14 mouse cellular contexts compared by ENCODE assay signal in genomic region chr2:34915103-34915502, GRCm38 (mm10). TPM values are rescaled to one million over a fixed set of nuclear protein-coding genes. Genes with fewer than 3 reads are reported as not detected.
DNase-seq lines count a peak whose midpoint lies in the region; ATAC-seq and TF ChIP-seq lines count a peak whose summit lies in the region.
"Had no signal": no experiment of that assay in that cellular context is flagged by ENCODE, and none has a peak within 500 bp of the region (broad histone marks: within the 10 kb centered on the region; RNA-seq: fewer than 3 reads in every experiment).

No protein-coding gene starts in this region.

- H3K36me3 ChIP-seq in forebrain, embryonic 12.5 days (replicated peaks), result no peaks in the 10 kb centered on the region
- no peaks in the 10 kb centered on the region for H3K36me3 ChIP-seq in forebrain, embryonic 16.5 days (ENCODE audit: control insufficient read depth, insufficient read depth)
- H3K36me3 ChIP-seq in hindbrain, embryonic 15.5 days, result no peaks in the 10 kb centered on the region
- H3K36me3 ChIP-seq in hindbrain, embryonic 14.5 days (replicated peaks; ENCODE audit: control insufficient read depth, insufficient read depth), result no peaks in the 10 kb centered on the region
- H3K36me3 ChIP-seq in midbrain, postnatal 0 days (ENCODE audit: insufficient read depth, low read length), result no peaks in the 10 kb centered on the region
- H3K36me3 ChIP-seq in midbrain, embryonic 14.5 days (ENCODE audit: control insufficient read depth, insufficient read depth, low read length), result no peaks in the 10 kb centered on the region
- H3K36me3 ChIP-seq: G1E; neural tube, embryonic 12.5 days had no signal

- TF ChIP-seq CTCF in midbrain, postnatal 0 days (IDR thresholded peaks at IDR 0.05), result no peak

- H3K9me3 ChIP-seq in forebrain, embryonic 12.5 days, result no peaks in the 10 kb centered on the region
- no peaks in the 10 kb centered on the region for H3K9me3 ChIP-seq in forebrain, embryonic 16.5 days (ENCODE audit: control insufficient read depth, low read length)
- H3K9me3 ChIP-seq in hindbrain, embryonic 15.5 days, result no peaks in the 10 kb centered on the region
- H3K9me3 ChIP-seq in hindbrain, embryonic 14.5 days (ENCODE audit: control insufficient read depth, low read length), result no peaks in the 10 kb centered on the region
- no peaks in the 10 kb centered on the region for H3K9me3 ChIP-seq in midbrain, postnatal 0 days (ENCODE audit: low read length)
- H3K9me3 ChIP-seq in midbrain, embryonic 14.5 days (ENCODE audit: control insufficient read depth, low read length), result no peaks in the 10 kb centered on the region
- H3K9me3 ChIP-seq: G1E; limb, embryonic 15.5 days; neural tube, embryonic 12.5 days had no signal

- H3K4me3 ChIP-seq in forebrain, embryonic 12.5 days (replicated peaks), result no peak overlapping the region
- H3K4me3 ChIP-seq in forebrain, embryonic 16.5 days (replicated peaks; ENCODE audit: low read length), result no peak overlapping the region
- H3K4me3 ChIP-seq in hindbrain, embryonic 15.5 days, result no peak overlapping the region
- H3K4me3 ChIP-seq in hindbrain, embryonic 14.5 days (replicated peaks; ENCODE audit: low read length), result no peak overlapping the region
- no peak overlapping the region for H3K4me3 ChIP-seq in midbrain, postnatal 0 days (ENCODE audit: low read depth, low read length)
- H3K4me3 ChIP-seq in midbrain, embryonic 14.5 days (replicated peaks; ENCODE audit: low read depth, low read length), result no peak overlapping the region

- DNase-seq in hindbrain, embryonic 14.5 days (ENCODE audit: low spot score), result no peak
- no peak for DNase-seq in midbrain, postnatal 0 days (ENCODE audit: low spot score)
- DNase-seq in midbrain, embryonic 14.5 days, result no peak
- DNase-seq in thymus, postnatal 25 days, result peak; percentile 53
- DNase-seq: kidney, postnatal 14 days; right cerebral cortex, adult 18-20 months had no signal

- no peak for ATAC-seq in forebrain, embryonic 12.5 days (ENCODE audit: low FRiP score)
- ATAC-seq in forebrain, embryonic 16.5 days, result no peak
- no peak for ATAC-seq in hindbrain, embryonic 15.5 days (ENCODE audit: low FRiP score, low read depth)
- no peak for ATAC-seq in hindbrain, embryonic 14.5 days (ENCODE audit: low FRiP score)
- ATAC-seq in midbrain, postnatal 0 days (ENCODE audit: low FRiP score), result no peak
- no peak for ATAC-seq in midbrain, embryonic 14.5 days (ENCODE audit: low FRiP score, low TSS enrichment)
- no peak for ATAC-seq in erythroblast, adult 5-6 weeks (replicated peaks; ENCODE audit: low FRiP score, poor library complexity, severe bottlenecking)

- H3K4me2 ChIP-seq in forebrain, embryonic 12.5 days, result peak overlapping the region; percentile 96; the same call in 1 of the 2 replicates
- H3K4me2 ChIP-seq in forebrain, embryonic 16.5 days (ENCODE audit: low read length), result no peak overlapping the region
- 0 out of 2 replicates have a peak overlapping the region, but pooled peaks have one; percentile 84 for H3K4me2 ChIP-seq in hindbrain, embryonic 15.5 days
- no peak overlapping the region for H3K4me2 ChIP-seq in hindbrain, embryonic 14.5 days (replicated peaks)
- H3K4me2 ChIP-seq in midbrain, postnatal 0 days (ENCODE audit: low read depth, low read length, poor library complexity, severe bottlenecking), result peak overlapping the region; percentile 97; the same call in 1 of the 2 replicates
- H3K4me2 ChIP-seq in midbrain, embryonic 14.5 days (ENCODE audit: low read length), result no peak overlapping the region

- no peak overlapping the region for H3K27ac ChIP-seq in forebrain, embryonic 12.5 days
- no peak overlapping the region for H3K27ac ChIP-seq in forebrain, embryonic 16.5 days (ENCODE audit: low read length)
- H3K27ac ChIP-seq in hindbrain, embryonic 15.5 days (replicated peaks), result no peak overlapping the region
- H3K27ac ChIP-seq in hindbrain, embryonic 14.5 days, result no peak overlapping the region
- no peak overlapping the region for H3K27ac ChIP-seq in midbrain, postnatal 0 days (ENCODE audit: low read depth, low read length)
- H3K27ac ChIP-seq in midbrain, embryonic 14.5 days (replicated peaks; ENCODE audit: low read depth, low read length), result no peak overlapping the region
- H3K27ac ChIP-seq: limb, embryonic 15.5 days; neural tube, embryonic 12.5 days had no signal

- peaks cover 23% of the 10 kb centered on the region for H3K4me1 ChIP-seq in forebrain, embryonic 12.5 days
- peaks cover 18% of the 10 kb centered on the region for H3K4me1 ChIP-seq in forebrain, embryonic 16.5 days (replicated peaks; ENCODE audit: control insufficient read depth, insufficient read depth, low read length)
- peaks cover 19% of the 10 kb centered on the region for H3K4me1 ChIP-seq in hindbrain, embryonic 15.5 days (replicated peaks)
- H3K4me1 ChIP-seq in hindbrain, embryonic 14.5 days (replicated peaks; ENCODE audit: control insufficient read depth, insufficient read depth, low read length), result 0 out of 2 replicates have a peak, but pooled peaks cover 6% of the 10 kb centered on the region
- H3K4me1 ChIP-seq in midbrain, postnatal 0 days (ENCODE audit: insufficient read depth, low read length), result peaks cover 3% of the 10 kb centered on the region; the same call in 1 of the 2 replicates
- H3K4me1 ChIP-seq in midbrain, embryonic 14.5 days (ENCODE audit: control insufficient read depth, insufficient read depth, low read length), result 0 out of 2 replicates have a peak, but pooled peaks cover 4% of the 10 kb centered on the region

- H3K9ac ChIP-seq in forebrain, embryonic 12.5 days, result no peak overlapping the region
- H3K9ac ChIP-seq in forebrain, embryonic 16.5 days (replicated peaks; ENCODE audit: low read depth, low read length), result no peak overlapping the region
- no peak overlapping the region for H3K9ac ChIP-seq in hindbrain, embryonic 15.5 days
- no peak overlapping the region for H3K9ac ChIP-seq in hindbrain, embryonic 14.5 days
- H3K9ac ChIP-seq in midbrain, postnatal 0 days (replicated peaks; ENCODE audit: low read length, poor library complexity, severe bottlenecking), result no peak overlapping the region
- H3K9ac ChIP-seq in midbrain, embryonic 14.5 days (replicated peaks; ENCODE audit: low read length), result no peak overlapping the region
- H3K9ac ChIP-seq: neural tube, embryonic 12.5 days had no signal

- H3K27me3 ChIP-seq in forebrain, embryonic 12.5 days, result peaks cover 48% of the 10 kb centered on the region
- H3K27me3 ChIP-seq in forebrain, embryonic 16.5 days (replicated peaks; ENCODE audit: control insufficient read depth, insufficient read depth, low read length), result peaks cover 21% of the 10 kb centered on the region
- H3K27me3 ChIP-seq in hindbrain, embryonic 15.5 days, result peaks cover 24% of the 10 kb centered on the region
- H3K27me3 ChIP-seq in hindbrain, embryonic 14.5 days (ENCODE audit: control insufficient read depth, insufficient read depth, low read length), result peaks cover 21% of the 10 kb centered on the region
- 0 out of 2 replicates have a peak, but pooled peaks cover 6% of the 10 kb centered on the region for H3K27me3 ChIP-seq in midbrain, postnatal 0 days (ENCODE audit: insufficient read depth, low read length)
- peaks cover 15% of the 10 kb centered on the region for H3K27me3 ChIP-seq in midbrain, embryonic 14.5 days (ENCODE audit: control insufficient read depth, insufficient read depth, low read length)

- WGBS in forebrain, embryonic 12.5 days, result 29% methylated on average over 2 of the region's 2 CpGs
- WGBS in forebrain, embryonic 16.5 days, result 41% methylated on average over 2 of the region's 2 CpGs
- 53% methylated on average over 2 of the region's 2 CpGs for WGBS in hindbrain, embryonic 15.5 days
- 47% methylated on average over 2 of the region's 2 CpGs for WGBS in hindbrain, embryonic 14.5 days
- 58% methylated on average over 2 of the region's 2 CpGs for WGBS in midbrain, postnatal 0 days
- 39% methylated on average over 2 of the region's 2 CpGs for WGBS in midbrain, embryonic 14.5 days

RNA-seq across cellular contexts. Expression of gene Phf19, which starts 1.3 kb away (rescaled TPM):
- 3.9 and 6.1 TPM in 2 replicates for polyA plus RNA-seq in forebrain, embryonic 12.5 days (2016; fragmentation: Nextera tagmentation; extraction: Ambion mirVana)
- 3.8 and 4.5 TPM in 2 replicates for polyA plus RNA-seq in forebrain, embryonic 16.5 days (2015; fragmentation: Nextera tagmentation; extraction: Ambion mirVana)
- polyA plus RNA-seq in hindbrain, embryonic 15.5 days (2015; fragmentation: Nextera tagmentation; extraction: Ambion mirVana), result 2.1 and 2.3 TPM in 2 replicates
- 1.8 and 4.1 TPM in 2 replicates for polyA plus RNA-seq in hindbrain, embryonic 14.5 days (2014; fragmentation: Nextera tagmentation; extraction: Ambion mirVana)
- total RNA-seq in midbrain, postnatal 0 days (2014; rRNA removed), result 2.1 and 2.5 TPM in 2 replicates
- 1.3 and 1.8 TPM in 2 replicates for polyA plus RNA-seq in midbrain, postnatal 0 days (2015; fragmentation: Nextera tagmentation; extraction: Ambion mirVana)
- 0.93 and 1.6 TPM in 2 replicates for polyA plus RNA-seq in midbrain, embryonic 14.5 days (2014; fragmentation: Nextera tagmentation; extraction: Ambion mirVana)
- total RNA-seq in erythroblast, adult 5-6 weeks (2015; ENCODE audit: low replicate concordance), result 1.7 and 1.9 TPM in 2 replicates
- 0.42 and 1.9 TPM in 2 replicates for total RNA-seq in erythroblast, adult 5-6 weeks (2017; ENCODE audit: low replicate concordance)

RNA-seq across cellular contexts. Expression of gene Psmd5, which starts 40.3 kb away (rescaled TPM):
- polyA plus RNA-seq in forebrain, embryonic 12.5 days (2016; fragmentation: Nextera tagmentation; extraction: Ambion mirVana), result 97.9 and 110 TPM in 2 replicates
- polyA plus RNA-seq in forebrain, embryonic 16.5 days (2015; fragmentation: Nextera tagmentation; extraction: Ambion mirVana), result 102 and 105 TPM in 2 replicates
- polyA plus RNA-seq in hindbrain, embryonic 15.5 days (2015; fragmentation: Nextera tagmentation; extraction: Ambion mirVana), result 97.3 and 97.9 TPM in 2 replicates
- 107 and 114 TPM in 2 replicates for polyA plus RNA-seq in hindbrain, embryonic 14.5 days (2014; fragmentation: Nextera tagmentation; extraction: Ambion mirVana)
- 42.1 and 42.6 TPM in 2 replicates for total RNA-seq in midbrain, postnatal 0 days (2014; rRNA removed)
- polyA plus RNA-seq in midbrain, postnatal 0 days (2015; fragmentation: Nextera tagmentation; extraction: Ambion mirVana), result 82.8 and 83.5 TPM in 2 replicates
- polyA plus RNA-seq in midbrain, embryonic 14.5 days (2014; fragmentation: Nextera tagmentation; extraction: Ambion mirVana), result 107 and 112 TPM in 2 replicates
- total RNA-seq in erythroblast, adult 5-6 weeks (2015; ENCODE audit: low replicate concordance), result 18.0 and 64.0 TPM in 2 replicates
- 11.8 and 25.0 TPM in 2 replicates for total RNA-seq in erythroblast, adult 5-6 weeks (2017; ENCODE audit: low replicate concordance)

RNA-seq across cellular contexts. Expression of gene Cutal, which starts 40.9 kb away (rescaled TPM):
- polyA plus RNA-seq in forebrain, embryonic 12.5 days (2016; fragmentation: Nextera tagmentation; extraction: Ambion mirVana), result not detected in 2 replicates
- 0.17 TPM in 1 of 2 replicates, not detected in the other for polyA plus RNA-seq in forebrain, embryonic 16.5 days (2015; fragmentation: Nextera tagmentation; extraction: Ambion mirVana)
- polyA plus RNA-seq in hindbrain, embryonic 15.5 days (2015; fragmentation: Nextera tagmentation; extraction: Ambion mirVana), result 0.32 and 0.39 TPM in 2 replicates
- 0.21 and 0.37 TPM in 2 replicates for polyA plus RNA-seq in hindbrain, embryonic 14.5 days (2014; fragmentation: Nextera tagmentation; extraction: Ambion mirVana)
- total RNA-seq in midbrain, postnatal 0 days (2014; rRNA removed), result not detected in 2 replicates
- polyA plus RNA-seq in midbrain, postnatal 0 days (2015; fragmentation: Nextera tagmentation; extraction: Ambion mirVana), result 0.56 and 0.72 TPM in 2 replicates
- 0.59 TPM in 1 of 2 replicates, not detected in the other for polyA plus RNA-seq in midbrain, embryonic 14.5 days (2014; fragmentation: Nextera tagmentation; extraction: Ambion mirVana)
- total RNA-seq in erythroblast, adult 5-6 weeks (2015; ENCODE audit: low replicate concordance), result not detected in 2 replicates
- not detected in 2 replicates for total RNA-seq in erythroblast, adult 5-6 weeks (2017; ENCODE audit: low replicate concordance)
- total RNA-seq: G1E; megakaryocyte-erythroid progenitor cell, adult 5-6 weeks had no signal
- polyA plus RNA-seq: G1E; neural tube, embryonic 12.5 days had no signal

RNA-seq across cellular contexts. Expression of gene Traf1, which starts 46.5 kb away (rescaled TPM):
- polyA plus RNA-seq in forebrain, embryonic 12.5 days (2016; fragmentation: Nextera tagmentation; extraction: Ambion mirVana), result 0.37 and 0.45 TPM in 2 replicates
- 1.3 and 1.8 TPM in 2 replicates for polyA plus RNA-seq in forebrain, embryonic 16.5 days (2015; fragmentation: Nextera tagmentation; extraction: Ambion mirVana)
- 2.0 and 2.2 TPM in 2 replicates for polyA plus RNA-seq in hindbrain, embryonic 15.5 days (2015; fragmentation: Nextera tagmentation; extraction: Ambion mirVana)
- 1.2 and 2.0 TPM in 2 replicates for polyA plus RNA-seq in hindbrain, embryonic 14.5 days (2014; fragmentation: Nextera tagmentation; extraction: Ambion mirVana)
- 1.4 and 2.2 TPM in 2 replicates for total RNA-seq in midbrain, postnatal 0 days (2014; rRNA removed)
- polyA plus RNA-seq in midbrain, postnatal 0 days (2015; fragmentation: Nextera tagmentation; extraction: Ambion mirVana), result 2.8 and 3.0 TPM in 2 replicates
- 0.87 and 3.3 TPM in 2 replicates for polyA plus RNA-seq in midbrain, embryonic 14.5 days (2014; fragmentation: Nextera tagmentation; extraction: Ambion mirVana)
- total RNA-seq in erythroblast, adult 5-6 weeks (2015; ENCODE audit: low replicate concordance), result 0.63 TPM in 1 of 2 replicates, not detected in the other
- total RNA-seq in erythroblast, adult 5-6 weeks (2017; ENCODE audit: low replicate concordance), result 0.43 TPM in 1 of 2 replicates, not detected in the other
- polyA plus RNA-seq: G1E had no signal

Comparison
In these comparisons a context has a peak if more than half of its experiments do, and no peak if none do; other contexts are left out.
1. H3K4me2 ChIP-seq: peak in forebrain, embryonic 12.5 days (single experiment), hindbrain, embryonic 15.5 days (single experiment) and midbrain, postnatal 0 days (single experiment); none in forebrain, embryonic 16.5 days (single experiment), hindbrain, embryonic 14.5 days (single experiment) and midbrain, embryonic 14.5 days (single experiment).